Mouse (Mus musculus) megakaryocyte-erythroid progenitor cell, adult 5-6 weeks (primary cell): ENCODE results near the gene Glrx3. TPM values are rescaled to one million over a fixed set of nuclear protein-coding genes. Genes with fewer than 3 reads are reported as not detected.

ENCODE experiments used
- ATAC-seq: replicated peaks from 2 replicates; pipeline ENCODE4 v1.8.0; 2016; ENCODE audit warnings: mild to moderate bottlenecking, inconsistent platforms; ENCODE audit not compliant: severe bottlenecking, poor library complexity, low FRiP score, low TSS enrichment
- total RNA-seq, 2 experiments: library from RNA; stranded (forward) in 1 of 2; stranded (reverse) in 1 of 2; fragments of 200-1000, 215-1000 nt in 1 of 2; fragments of >200 nt in 1 of 2; fragmentation: Nextera tagmentation in 1 of 2; gene quantifications; 2 replicates each; pipeline ENCODE4 v1.2.3; 2014 to 2017

Glrx3 gene
- total RNA-seq, 2 experiments from 2014 or later = 139 to 194 TPM

DNA sequence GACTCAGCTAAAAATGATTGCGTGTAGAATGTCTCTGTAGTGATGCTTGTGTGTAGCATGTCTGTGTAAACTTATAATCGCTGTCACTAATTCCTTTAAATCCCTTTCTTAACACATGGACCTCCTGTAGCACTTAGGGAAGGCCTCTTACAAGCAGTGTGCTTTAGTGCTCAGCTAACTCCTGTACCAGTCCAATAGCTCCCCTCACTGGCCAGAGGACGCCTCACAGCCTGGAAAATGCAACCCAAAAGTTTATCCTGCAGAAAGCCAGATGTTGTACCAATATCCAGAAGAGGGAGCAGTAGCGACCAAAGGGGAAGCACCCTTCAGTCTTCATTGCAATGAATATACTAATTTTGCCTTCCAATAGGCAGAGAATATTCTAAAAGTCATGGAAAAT is 30.8 kb downstream of the Glrx3 start:
- peak; percentile 75 for ATAC-seq

DNA sequence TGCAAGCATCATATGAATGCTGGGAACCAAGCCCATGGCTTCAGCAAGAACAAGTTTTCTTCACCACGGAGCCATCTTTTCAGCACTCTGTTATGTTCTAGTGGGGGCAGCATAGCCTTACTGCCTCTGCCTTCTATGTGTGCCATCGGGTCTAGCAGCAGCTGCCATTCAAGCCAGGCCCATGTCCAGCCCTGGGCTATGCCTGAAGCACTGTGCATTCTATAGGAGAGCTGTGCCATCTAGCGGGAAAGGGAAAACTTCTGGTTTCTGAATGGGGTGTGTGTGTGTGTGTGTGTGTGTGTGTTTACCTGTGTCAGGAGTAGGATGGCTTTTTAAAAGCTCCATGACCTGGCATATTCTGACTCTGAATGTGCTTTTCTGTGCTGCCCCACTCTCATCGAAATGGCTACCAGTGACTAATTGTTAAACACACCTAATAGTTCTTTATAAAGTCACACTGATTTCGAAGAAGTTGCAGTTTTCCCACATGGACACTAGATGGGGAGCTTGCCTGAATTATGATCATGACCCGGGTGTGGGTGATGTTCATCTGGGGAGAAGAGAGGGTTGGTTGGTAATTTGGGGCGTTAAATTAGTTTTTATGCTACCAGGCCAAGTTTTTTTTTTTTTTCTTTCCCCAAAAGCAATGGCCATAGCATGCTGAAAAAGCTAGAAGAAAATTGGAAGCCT is 34.2 kb downstream of the Glrx3 start:
- peak; percentile 77 for ATAC-seq

DNA sequence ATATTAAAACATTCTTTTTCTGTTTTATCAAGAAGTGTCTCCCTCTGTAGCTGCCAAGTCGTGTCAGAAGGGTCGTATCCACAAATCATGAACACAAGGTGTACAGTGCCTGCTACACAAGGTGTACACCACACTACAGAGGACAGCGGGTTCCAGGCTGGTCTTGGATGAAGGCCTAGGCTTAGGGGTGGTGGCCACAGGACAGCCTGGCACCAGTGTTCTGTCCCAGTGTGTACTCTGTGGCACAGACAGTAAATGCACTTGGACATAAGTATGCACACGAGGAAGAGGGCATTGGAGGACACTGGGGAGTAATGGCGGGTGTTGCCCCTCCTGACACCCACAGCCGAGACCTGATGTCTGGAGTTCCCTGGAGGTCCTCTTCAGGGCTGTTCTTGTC is 34.7 kb downstream of the Glrx3 start:
- ATAC-seq = no peak

DNA sequence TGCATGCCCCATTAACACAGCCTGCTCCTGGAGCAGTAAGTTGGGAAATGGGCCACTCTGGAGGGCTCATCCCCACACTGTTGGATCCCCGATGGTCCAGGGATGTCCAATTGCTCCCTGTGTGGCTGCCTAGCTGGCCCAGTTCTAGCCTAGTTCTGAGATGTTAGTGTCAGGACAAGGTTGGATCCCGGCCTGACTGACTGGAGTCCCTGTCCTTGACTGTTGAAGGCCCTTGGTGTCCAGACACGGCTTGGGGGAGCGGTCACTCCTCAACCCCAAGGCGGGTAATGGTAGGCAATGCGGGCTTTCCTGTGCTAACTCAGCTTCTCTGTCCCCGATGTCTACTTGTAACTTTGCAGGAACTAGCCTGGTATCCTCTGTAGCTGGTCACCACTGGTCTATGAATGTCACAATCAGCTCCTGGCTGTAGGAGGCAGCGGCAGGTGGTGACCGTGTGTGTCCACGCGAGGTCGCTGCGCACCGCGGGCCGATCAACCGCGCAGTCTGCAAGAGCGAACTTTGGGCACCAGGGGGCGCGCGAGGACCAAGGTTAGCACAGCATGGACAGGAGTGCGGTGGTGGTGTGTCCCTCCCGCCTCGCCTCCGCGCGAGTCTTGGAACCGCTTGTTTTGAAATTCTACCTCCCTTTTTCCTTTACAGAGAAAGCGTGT is 40.7 kb downstream of the Glrx3 start:
- peak; percentile 98 for ATAC-seq

DNA sequence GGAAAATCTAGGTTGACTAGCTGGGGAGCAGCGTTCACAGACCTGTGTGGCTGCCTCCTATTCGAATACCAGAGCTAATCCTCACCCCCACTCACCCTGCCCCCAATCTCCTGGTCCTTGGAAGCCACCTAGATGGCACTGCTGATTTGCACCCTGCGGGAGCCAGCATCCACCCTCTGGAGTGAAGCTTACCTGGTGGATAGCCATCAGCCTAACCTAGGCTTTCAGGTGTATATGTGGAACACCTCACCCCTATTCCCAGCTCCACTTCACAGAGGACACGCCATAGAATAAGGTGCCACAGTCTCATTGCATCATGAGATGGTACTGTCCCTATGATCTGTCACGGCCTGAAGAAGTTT is 41.2 kb downstream of the Glrx3 start:
- ATAC-seq = peak; percentile 51

DNA sequence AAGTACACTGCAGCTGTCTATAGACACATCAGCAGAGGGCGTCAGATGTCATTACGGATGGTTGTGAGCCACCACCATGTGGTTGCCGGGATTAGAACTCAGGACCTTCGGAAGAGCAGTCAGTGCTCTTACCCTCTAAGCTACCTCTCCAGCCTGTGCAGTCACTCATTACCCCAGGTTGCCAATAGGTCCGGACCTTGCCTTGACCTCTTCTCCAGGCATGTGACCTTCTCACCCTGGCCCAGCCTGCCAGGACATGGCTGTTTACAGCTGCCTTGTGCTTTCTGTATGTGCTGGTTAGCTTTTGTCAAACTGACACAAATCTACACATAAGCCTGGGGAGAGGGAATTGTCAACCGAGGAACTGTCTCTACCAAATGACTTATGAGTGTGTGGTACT is 43.4 kb downstream of the Glrx3 start:
- ATAC-seq = no peak

DNA sequence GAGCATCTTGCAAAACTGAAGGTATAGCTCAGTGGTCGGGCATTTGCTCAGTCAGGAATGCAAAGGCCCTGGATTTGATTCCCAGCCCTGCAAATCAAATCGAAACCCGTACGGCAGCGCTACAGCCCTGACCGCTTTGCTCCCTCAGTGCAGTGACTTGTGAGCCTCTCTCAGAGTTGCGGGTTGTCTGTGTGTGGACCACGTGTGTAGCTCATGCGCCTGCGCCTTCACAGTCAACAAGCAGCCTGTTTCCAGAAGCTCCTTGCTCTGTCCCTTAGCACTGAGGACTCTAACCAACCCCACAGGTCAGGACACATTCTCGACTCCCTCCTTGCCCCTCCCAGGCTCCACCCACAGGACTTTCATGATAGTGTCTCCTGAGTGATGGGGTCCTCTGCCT is 46.6 kb downstream of the Glrx3 start:
- ATAC-seq = no peak

DNA sequence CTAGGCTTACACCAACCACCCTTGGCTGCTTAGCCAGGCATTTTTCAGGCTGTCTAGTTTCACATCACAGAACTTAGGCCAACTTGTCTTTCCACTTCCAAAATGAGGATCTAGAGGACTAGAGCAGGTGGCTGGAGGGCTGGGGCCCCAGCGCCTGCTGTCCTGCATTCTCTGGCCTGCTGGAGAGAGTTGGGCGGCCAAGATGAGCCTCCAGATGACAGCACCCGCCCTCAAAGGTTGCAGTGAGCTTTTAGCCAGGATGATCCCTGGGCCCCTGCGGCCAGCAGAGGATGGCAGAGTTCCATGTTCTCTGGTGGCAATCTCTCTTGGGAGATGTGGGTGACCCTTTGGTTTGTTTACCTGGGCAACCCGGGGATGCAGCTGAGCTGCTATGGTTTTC is 51.0 kb downstream of the Glrx3 start:
- ATAC-seq = no peak

DNA sequence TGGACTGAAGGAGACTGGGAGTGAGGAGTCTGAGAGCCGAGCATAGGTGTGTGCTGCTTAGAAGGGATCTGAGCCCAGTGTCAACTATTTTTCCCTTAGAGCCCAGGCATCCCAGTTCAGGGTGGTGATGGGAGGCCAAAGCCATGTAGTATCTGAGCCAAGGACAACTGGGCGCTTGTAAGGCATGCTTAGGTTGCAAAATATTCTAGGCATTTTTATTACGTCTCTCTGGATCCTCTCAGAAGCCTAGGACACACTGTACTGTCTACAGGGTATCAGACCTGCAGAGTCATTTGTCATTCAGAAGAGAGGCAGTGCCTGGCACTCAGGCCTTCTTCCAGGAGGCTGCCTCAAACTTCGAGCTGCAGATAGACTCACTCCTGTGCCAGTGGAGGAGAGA is 53.3 kb downstream of the Glrx3 start:
- ATAC-seq = no peak

DNA sequence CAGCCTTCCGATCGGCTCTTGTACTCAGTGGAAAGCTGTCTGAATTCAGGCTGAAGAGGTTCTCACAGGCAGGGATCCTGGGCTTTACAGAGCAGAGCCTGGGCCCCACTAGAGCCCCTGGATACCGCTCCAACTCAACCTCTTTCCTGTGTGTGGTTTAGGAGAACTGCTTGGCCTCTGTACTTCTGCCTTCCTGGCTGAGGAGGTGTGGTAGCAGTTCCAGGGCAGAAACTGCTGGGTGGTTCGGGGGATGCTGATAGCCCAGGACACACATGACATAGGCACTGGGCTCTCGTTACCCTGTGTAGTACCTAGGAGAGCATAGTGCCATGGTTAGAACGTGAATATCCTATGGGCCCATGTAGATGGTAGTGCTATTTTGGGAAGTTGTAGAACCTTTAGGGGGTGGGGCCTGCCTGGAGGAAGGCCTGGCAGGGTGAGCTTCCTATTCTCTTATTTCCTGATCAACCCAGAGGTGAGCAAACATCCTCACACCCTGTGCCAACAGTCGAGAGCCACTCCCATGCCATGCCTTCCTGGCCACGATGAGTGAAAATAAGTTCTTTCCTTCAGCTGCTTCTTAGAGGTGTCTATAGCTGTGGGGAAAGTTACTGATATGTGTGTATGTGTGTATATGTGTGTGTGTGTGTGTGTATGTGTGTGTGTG is 55.0 kb downstream of the Glrx3 start:
- no peak for ATAC-seq

DNA sequence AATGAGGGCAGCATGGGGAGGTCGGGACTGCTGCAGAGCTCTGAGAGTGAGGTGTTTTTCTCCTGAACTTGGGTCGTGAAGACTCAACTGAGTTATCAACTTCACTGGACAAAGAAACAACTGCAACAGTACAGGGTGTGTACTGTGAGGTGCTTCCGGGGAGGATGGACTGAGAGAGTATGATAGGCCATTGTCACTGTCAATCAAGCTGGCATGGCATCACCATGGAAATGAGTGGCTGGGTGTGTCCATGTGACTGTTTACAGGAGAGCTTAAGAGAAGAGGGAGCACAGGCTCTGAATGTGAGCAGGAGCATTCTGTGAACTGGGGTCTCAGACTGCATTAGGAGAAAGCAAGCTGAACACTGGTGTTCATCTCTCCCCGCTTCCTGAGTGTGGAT is 61.3 kb downstream of the Glrx3 start:
- ATAC-seq = no peak

DNA sequence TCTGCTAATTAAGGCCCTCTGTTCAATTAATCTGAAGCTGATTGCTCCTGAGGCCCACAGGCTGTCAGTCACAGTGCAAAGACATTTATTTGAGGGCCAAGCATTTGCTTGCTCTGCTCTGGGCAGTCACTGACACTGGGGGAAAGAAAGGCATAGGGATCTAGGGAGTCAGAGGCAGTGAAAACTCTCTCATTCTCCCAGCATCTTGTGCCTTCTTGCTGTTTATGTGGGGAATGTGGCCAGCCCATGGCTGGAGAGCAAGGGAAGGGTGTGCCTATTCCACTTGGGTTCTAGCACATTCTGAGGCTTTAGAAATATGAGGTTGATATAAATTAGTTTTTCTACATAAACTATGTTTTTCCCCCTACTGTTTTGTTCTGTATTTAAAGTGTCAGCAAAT is 80.2 kb downstream of the Glrx3 start:
- no peak for ATAC-seq

DNA sequence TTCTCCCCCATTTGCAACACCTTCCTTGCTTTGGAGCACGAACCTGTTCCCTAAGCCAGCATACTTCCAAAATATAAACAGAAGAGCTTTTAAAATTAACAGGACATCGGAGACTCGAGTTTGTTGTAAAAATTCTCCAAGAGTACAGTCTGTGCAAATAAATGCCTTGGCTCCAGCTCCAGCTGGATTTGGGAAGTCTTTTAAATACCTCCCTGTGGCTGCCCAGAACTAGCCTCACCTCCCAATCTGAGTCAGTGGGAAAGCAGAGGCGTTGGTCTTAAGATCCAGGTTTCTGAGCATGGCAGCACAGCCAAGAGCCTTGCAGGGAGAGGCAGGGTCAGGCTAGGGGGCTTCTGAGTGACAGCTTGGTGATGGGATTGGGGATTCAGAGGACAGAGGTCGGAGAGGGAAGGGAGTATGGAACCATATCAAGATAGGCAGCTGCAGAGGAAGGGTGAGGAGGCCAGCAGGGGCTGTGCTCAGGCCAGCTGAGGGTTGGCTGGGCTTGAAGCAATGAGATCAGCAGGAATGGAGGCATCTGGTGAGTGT is 80.7 kb downstream of the Glrx3 start:
- ATAC-seq = no peak

Other genes starting within 250 kb of the Glrx3 start
- not detected in 2 replicates for gene Ebf3, start 123.2 kb upstream of the Glrx3 start, total RNA-seq (2014; fragmentation: Nextera tagmentation)
- gene Ebf3, start 123.2 kb upstream of the Glrx3 start, total RNA-seq (2017) = not detected in 2 replicates
- 13.0 and 13.1 TPM in 2 replicates for gene 9430038I01Rik, start 26.9 kb upstream of the Glrx3 start, total RNA-seq (2014; fragmentation: Nextera tagmentation)
- gene 9430038I01Rik, start 26.9 kb upstream of the Glrx3 start, total RNA-seq (2017) = 18.5 and 20.6 TPM in 2 replicates